Mouse (Mus musculus): ENCODE results near the gene Ammecr1. TPM values are rescaled to one million over a fixed set of nuclear protein-coding genes. Genes with fewer than 3 reads are reported as not detected.
A peak's percentile ranks its signal among the peaks of the same experiment; 100 is the strongest.

Ammecr1 gene
- polyA plus RNA-seq, 1 experiment from 2014 or later, result 5.0 TPM

DNA sequence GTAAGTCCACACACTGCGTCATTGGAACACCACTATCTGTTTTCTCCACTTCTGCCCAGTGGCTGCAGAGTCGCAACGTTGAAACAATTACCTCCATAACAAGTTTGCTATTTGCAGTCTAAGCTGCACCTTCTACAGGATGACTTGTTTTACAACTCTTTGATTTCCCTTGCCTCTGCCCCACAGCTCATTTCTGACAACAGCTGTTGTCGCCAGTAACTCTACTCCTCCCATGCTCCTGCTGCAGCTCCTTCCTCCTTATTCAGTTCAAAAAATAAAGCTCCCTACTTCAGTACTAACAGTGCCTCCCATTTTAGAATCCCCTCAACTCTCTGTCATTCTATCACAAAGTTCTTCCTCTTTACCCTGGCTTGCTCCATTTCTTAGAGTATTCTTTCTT lies 12.7 kb upstream of the Ammecr1 start:
- 80% methylated on average over 4 of the region's 4 CpGs for WGBS
- Histone ChIP-seq H3K9me3 (no peaks in the 10 kb centered on the region), H3K4me3 (no peak overlapping the region), H3K27me3 (no peaks in the 10 kb centered on the region), H3K9ac (replicated peaks) (no peak overlapping the region), H3K36me3 (no peaks in the 10 kb centered on the region), H3K4me2 (replicated peaks) (no peak overlapping the region), H3K4me1 (no peaks in the 10 kb centered on the region), H3K27ac (replicated peaks) (no peak overlapping the region)
- no peak for ATAC-seq (replicated peaks)

DNA sequence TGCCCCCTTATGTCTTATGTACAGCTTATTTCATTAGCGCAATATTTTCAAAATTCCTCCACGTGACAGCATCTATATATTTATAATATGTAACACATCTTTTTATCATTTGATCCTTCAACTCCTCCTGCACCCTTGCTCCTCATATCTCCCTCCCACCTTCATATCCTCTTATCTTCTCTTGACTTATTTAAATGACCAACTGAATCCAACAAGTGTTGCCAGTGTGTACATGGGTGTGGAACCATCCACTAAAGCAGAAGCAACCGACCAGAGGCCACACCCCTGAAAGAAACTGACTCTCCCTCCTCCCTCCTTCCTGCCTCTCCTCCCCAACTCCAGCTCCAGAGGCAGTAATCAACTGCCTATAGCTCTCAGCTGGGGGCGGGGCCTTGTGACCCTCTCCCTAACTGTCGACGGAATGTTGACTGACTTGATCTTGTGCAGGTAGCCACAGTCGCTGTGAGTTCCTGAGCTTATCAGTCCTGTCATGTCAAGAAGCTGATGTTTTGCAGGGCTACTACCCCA lies 6.0 kb upstream of the Ammecr1 start:
- Histone ChIP-seq H3K9me3 (no peaks in the 10 kb centered on the region), H3K27me3 (no peaks in the 10 kb centered on the region), H3K4me1 (no peaks in the 10 kb centered on the region), H3K9ac (replicated peaks) (no peak overlapping the region), H3K4me2 (replicated peaks) (no peak overlapping the region), H3K27ac (replicated peaks) (no peak overlapping the region), H3K4me3 (no peak overlapping the region), H3K36me3 (no peaks in the 10 kb centered on the region)
- WGBS, result 51% methylated on average over 7 of the region's 7 CpGs
- no peak for ATAC-seq (replicated peaks)

DNA sequence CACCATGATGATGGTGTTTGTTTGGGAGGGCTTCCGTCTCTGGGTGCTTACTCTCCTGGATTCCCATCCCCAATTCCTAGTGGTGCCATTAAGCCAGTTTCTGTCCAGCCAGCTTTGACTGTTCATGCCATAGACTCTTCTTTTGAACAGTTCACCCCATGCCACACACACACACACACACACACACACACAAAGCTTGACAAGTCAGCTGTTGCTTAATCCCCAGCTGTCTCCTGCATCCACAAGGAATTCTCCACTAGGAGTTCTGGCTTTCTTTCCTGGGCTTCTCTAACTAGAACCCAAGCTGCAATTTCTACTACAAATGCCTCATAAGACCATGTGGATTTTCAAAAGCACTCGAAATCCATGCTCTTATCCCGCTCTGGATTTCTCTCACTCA lies 5.2 kb upstream of the Ammecr1 start:
- no peak overlapping the region for H3K4me2 ChIP-seq (replicated peaks)
- H3K4me1 ChIP-seq, result no peaks in the 10 kb centered on the region
- no peaks in the 10 kb centered on the region for H3K9me3 ChIP-seq
- no peak for ATAC-seq (replicated peaks)
- 89% methylated on average over 3 of the region's 3 CpGs for WGBS
- no peak overlapping the region for H3K9ac ChIP-seq (replicated peaks)
- H3K27ac ChIP-seq (replicated peaks), result no peak overlapping the region
- H3K27me3 ChIP-seq, result no peaks in the 10 kb centered on the region
- H3K36me3 ChIP-seq, result no peaks in the 10 kb centered on the region
- no peak overlapping the region for H3K4me3 ChIP-seq

DNA sequence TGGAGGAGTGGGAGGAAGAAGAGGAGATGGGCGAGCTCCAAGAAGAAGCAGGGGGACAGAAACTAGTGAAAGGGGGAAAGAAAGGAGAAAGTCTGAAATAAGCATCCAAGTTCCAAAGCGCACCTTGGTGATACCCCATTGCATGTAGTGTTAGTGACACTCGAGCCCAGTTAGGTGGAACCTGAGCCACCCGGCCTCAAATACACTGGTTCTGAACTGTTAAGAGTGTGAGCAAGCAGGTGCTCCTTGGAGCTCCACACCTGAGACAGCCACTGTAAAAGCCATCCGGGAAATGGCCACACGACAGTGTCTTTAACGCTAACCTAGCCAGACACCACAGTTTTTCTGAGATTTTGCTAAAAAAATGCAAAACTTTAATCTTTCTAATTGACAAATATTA lies 539 bp upstream of the Ammecr1 start:
- Histone ChIP-seq H3K36me3 (no peaks in the 10 kb centered on the region), H3K27me3 (no peaks in the 10 kb centered on the region), H3K4me2 (replicated peaks) (peak overlapping the region; percentile 42), H3K4me1 (0 out of 2 replicates have a peak, but pooled peaks cover 6% of the 10 kb centered on the region), H3K4me3 (peak overlapping the region; percentile 65), H3K9ac (replicated peaks) (peak overlapping the region; percentile 19), H3K9me3 (no peaks in the 10 kb centered on the region), H3K27ac (replicated peaks) (no peak overlapping the region)
- WGBS, result 41% methylated on average over 7 of the region's 7 CpGs
- ATAC-seq (replicated peaks), result no peak

DNA sequence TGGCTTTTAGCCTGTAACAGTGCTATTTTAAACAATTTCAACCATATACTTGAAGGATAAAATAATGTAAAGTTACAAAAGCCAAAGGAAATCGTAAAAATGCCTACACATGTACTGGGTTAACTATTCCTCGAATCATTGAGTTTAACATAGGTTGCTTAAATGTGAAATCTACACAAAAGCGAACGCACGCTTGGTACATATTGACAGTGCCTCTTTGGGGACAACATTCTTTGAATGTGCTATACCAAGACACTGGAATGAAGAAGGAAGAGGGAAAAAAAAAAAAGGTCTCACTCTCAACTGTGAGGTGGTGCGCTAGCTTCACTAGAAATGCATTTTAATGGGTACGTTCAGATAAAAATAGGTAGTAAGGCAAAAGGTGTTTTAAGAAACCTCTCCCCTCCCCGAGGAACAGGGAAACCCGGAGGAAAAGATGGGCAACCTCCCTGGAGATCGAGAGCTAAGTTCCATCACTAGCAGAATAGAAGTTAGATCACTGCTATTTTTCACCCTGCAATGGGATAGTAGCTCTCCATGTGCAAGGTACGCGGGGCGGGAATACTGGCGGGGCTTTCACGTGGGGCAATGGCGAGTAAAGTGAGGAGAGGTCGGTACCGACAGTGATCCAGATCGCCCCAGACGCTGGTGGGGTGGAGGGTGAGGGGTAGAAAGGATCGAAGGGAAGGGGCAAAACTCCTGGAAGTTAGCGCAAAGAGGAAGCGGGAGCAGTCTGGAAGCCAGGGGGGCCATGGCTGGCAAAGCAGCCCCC lies 1.1 kb downstream of the Ammecr1 start:
- Histone ChIP-seq H3K9ac (replicated peaks) (peak overlapping the region; percentile 74), H3K27ac (replicated peaks) (peak overlapping the region; percentile 92), H3K4me1 (0 out of 2 replicates have a peak, but pooled peaks cover 6% of the 10 kb centered on the region), H3K4me3 (peak overlapping the region; percentile 65), H3K36me3 (no peaks in the 10 kb centered on the region), H3K9me3 (no peaks in the 10 kb centered on the region), H3K4me2 (replicated peaks) (peak overlapping the region; percentile 60), H3K27me3 (no peaks in the 10 kb centered on the region)
- ATAC-seq (replicated peaks), result no peak; the same call in 1 of the 2 replicates
- WGBS, result 25% methylated on average over 23 of the region's 23 CpGs

DNA sequence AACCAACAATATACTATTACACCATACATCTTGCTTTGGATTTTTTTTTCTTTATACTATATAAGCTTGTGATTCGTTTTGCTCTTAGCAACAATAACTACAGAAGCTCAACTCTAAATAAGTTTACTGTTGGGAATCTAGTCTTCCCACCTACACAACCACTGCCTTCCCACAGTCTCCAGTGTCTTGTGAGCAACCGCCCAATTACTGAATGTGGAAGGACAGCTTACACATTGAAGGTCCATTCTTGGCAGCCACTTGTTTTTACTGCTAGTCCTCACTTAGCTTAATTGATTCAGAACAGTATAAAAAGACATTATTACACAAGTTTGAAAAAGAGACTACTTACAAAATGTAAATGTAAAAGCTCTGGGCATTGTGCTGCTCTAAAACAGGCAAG lies 6.1 kb downstream of the Ammecr1 start:
- no peak overlapping the region for H3K9ac ChIP-seq (replicated peaks)
- no peak for ATAC-seq (replicated peaks)
- H3K4me1 ChIP-seq, result 0 out of 2 replicates have a peak, but pooled peaks cover 6% of the 10 kb centered on the region
- H3K4me2 ChIP-seq (replicated peaks), result no peak overlapping the region
- no peak overlapping the region for H3K27ac ChIP-seq (replicated peaks)
- no peak overlapping the region for H3K4me3 ChIP-seq
- WGBS, result 49% methylated on average over 2 of the region's 2 CpGs
- no peaks in the 10 kb centered on the region for H3K9me3 ChIP-seq
- H3K36me3 ChIP-seq, result no peaks in the 10 kb centered on the region
- H3K27me3 ChIP-seq, result no peaks in the 10 kb centered on the region

DNA sequence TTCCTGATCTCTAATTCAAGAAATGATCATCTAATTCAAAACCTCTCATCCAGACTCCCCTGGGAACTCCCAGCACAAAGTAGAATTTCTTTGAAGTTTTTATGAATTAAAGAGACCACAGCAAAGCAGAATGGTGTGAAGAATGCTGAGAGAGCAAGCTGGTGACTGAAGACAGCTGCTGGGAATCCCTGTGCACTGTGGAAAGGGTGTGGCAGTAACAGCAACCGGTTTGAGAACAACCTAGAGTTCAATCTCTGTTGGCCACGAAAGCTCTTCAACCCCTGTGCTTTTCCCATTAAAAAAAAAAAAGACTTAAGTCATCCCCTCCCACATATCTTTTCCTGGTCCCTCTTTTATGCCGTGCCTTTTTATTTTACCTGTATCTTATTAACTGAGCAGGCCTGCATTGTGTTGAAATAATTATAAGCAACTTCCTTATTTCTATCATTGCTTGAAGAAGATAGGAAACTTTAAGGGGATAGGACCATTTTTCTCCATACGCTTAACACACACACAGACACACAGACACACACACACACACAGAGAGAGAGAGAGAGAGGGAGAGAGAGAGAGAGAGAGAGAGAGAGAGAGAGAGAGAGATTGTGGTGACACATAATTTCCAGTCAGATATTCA lies 6.7 kb downstream of the Ammecr1 start:
- Histone ChIP-seq H3K36me3 (no peaks in the 10 kb centered on the region), H3K9ac (replicated peaks) (no peak overlapping the region), H3K27ac (replicated peaks) (no peak overlapping the region), H3K4me2 (replicated peaks) (no peak overlapping the region), H3K9me3 (no peaks in the 10 kb centered on the region), H3K4me3 (no peak overlapping the region), H3K27me3 (no peaks in the 10 kb centered on the region), H3K4me1 (0 out of 2 replicates have a peak, but pooled peaks cover 3% of the 10 kb centered on the region)
- ATAC-seq (replicated peaks), result no peak
- 75% methylated on average over 4 of the region's 4 CpGs for WGBS

DNA sequence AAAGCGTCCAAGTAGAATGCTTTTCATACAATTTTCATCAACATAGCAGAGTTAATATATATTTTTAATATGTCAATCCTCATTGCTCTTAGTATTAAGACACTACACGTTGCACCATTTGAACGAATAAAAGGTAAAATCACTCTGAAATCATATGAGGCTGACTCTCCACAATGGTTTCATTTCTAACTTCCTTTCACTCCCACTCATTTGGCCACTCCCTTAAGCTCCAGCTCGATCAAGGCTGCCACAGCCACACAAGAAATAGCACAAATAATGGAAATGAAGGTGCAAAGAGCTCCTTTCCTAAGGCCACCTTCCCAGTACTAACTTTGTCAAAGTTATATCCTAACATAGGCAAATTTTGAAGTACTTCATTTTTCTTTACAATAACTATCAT lies 38.1 kb downstream of the Ammecr1 start:
- no peak for ATAC-seq (replicated peaks)
- no peak overlapping the region for H3K27ac ChIP-seq (replicated peaks)
- no peaks in the 10 kb centered on the region for H3K27me3 ChIP-seq
- no peaks in the 10 kb centered on the region for H3K9me3 ChIP-seq
- H3K36me3 ChIP-seq, result no peaks in the 10 kb centered on the region
- no peak overlapping the region for H3K4me3 ChIP-seq
- H3K4me1 ChIP-seq, result no peaks in the 10 kb centered on the region
- 82% methylated on average over 4 of the region's 4 CpGs for WGBS
- no peak overlapping the region for H3K4me2 ChIP-seq (replicated peaks)
- no peak overlapping the region for H3K9ac ChIP-seq (replicated peaks)

DNA sequence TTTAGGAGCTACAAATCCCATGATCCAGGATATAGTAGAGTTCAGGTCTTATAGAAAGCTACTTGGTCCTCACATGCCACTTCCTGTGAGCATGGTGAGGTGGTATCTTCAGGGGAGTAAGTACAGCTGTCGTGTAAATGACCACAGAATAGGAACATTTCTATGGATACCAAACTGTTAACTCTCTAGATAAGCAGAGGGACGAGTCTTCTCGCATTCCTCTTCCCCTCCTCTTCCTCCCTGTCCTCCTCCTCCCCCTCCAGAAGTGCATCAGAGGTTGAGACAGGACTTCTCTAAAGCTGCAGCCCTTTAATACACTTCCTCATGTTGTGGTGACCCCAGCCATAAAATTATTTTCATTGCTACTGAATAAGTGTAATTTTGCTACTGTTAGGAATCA lies 49.1 kb downstream of the Ammecr1 start:
- Histone ChIP-seq H3K4me1 (no peaks in the 10 kb centered on the region), H3K36me3 (no peaks in the 10 kb centered on the region), H3K27ac (replicated peaks) (no peak overlapping the region), H3K27me3 (no peaks in the 10 kb centered on the region), H3K4me2 (replicated peaks) (no peak overlapping the region), H3K9me3 (no peaks in the 10 kb centered on the region), H3K4me3 (no peak overlapping the region), H3K9ac (replicated peaks) (no peak overlapping the region)
- ATAC-seq (replicated peaks), result no peak
- 65% methylated on average over 3 of the region's 3 CpGs for WGBS

DNA sequence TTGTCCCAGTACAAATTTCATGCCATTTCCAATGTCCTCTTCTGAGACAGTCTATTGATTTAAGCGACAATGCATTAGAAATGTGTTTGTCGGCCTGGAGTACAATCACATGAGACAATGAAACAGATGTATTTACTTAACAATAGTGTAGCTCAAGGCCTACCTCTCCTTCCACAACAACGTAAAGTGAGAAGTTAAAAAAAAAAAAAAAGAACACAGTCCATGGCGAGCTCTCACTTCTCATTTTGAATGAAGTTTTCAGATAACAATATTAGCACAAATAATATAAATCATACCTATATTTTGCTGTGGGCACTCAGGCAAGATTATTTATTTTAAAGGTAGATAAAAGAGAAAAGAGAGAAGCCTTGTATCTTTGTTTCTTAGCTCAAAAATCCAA lies 49.8 kb downstream of the Ammecr1 start:
- H3K27me3 ChIP-seq, result no peaks in the 10 kb centered on the region
- H3K9me3 ChIP-seq, result no peaks in the 10 kb centered on the region
- H3K9ac ChIP-seq (replicated peaks), result no peak overlapping the region
- no peaks in the 10 kb centered on the region for H3K4me1 ChIP-seq
- 61% methylated on average over 4 of the region's 4 CpGs for WGBS
- ATAC-seq (replicated peaks), result no peak
- H3K36me3 ChIP-seq, result no peaks in the 10 kb centered on the region
- H3K27ac ChIP-seq (replicated peaks), result no peak overlapping the region
- H3K4me2 ChIP-seq (replicated peaks), result no peak overlapping the region
- no peak overlapping the region for H3K4me3 ChIP-seq

DNA sequence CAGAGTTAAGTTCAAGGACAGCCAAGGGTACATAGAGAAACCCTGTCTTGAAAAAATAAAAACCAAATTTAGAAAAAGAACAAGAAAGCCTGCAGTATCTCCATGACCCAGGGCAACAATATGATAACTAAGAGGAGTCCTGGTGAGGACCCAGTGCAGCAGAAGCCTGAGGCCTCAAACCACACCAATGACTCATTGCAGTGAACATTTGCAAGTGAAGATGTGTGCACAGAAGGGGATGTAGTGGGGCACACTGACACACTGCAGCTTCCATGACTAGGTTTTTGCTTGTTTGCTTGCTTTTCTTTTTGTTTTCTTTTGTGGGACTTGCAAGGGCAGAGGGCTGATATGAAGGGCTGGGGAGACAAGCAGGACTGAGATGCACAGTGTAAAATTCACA lies 52.3 kb downstream of the Ammecr1 start:
- Histone ChIP-seq H3K4me2 (replicated peaks) (no peak overlapping the region), H3K9ac (replicated peaks) (no peak overlapping the region), H3K27me3 (no peaks in the 10 kb centered on the region), H3K27ac (replicated peaks) (no peak overlapping the region), H3K4me3 (no peak overlapping the region), H3K9me3 (no peaks in the 10 kb centered on the region), H3K36me3 (no peaks in the 10 kb centered on the region), H3K4me1 (no peaks in the 10 kb centered on the region)
- no peak for ATAC-seq (replicated peaks)

DNA sequence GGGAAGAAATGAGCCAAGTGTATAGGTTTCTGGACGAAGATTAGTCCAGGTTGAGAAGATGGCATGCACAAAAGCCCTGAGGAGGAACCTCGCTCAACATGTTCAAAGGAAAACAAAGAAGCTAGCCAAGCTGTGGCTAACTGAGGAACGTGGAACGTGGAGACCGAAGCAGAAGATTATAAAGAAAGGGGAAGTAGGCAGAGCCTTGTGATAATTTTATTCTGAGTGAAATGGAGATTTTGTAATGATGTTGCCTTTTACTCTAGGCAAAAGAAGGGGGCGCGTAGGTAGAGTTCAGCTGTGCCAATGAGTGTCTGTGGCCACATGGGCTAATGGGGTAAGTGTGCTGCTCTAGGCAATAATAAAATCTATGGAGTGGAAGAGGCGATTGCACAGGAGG lies 62.7 kb downstream of the Ammecr1 start:
- 80% methylated on average over 8 of the region's 8 CpGs for WGBS
- Histone ChIP-seq H3K9ac (replicated peaks) (no peak overlapping the region), H3K27me3 (peaks cover 3% of the 10 kb centered on the region; the same call in 1 of the 2 replicates), H3K4me3 (no peak overlapping the region), H3K36me3 (no peaks in the 10 kb centered on the region), H3K4me1 (no peaks in the 10 kb centered on the region), H3K27ac (replicated peaks) (no peak overlapping the region), H3K4me2 (replicated peaks) (no peak overlapping the region), H3K9me3 (no peaks in the 10 kb centered on the region)
- ATAC-seq (replicated peaks), result no peak

Data from forebrain, embryonic 15.5 days (tissue).